Mouse (Mus musculus) kidney, postnatal 14 days (tissue): ENCODE data around the gene Npc2.

Experiments used
- DNase-seq: peaks from one replicate; pipeline ENCODE4 v3.0.0; 2022; ENCODE audit warnings: mixed read lengths

Gene Npc2

GRCm38 (mm10) chr12:84718462-84719244, 54.3 kb downstream of the Npc2 start:
- DNase-seq: no peak

- DNase-seq: no peak
Measured at GRCm38 (mm10) chr12:84714578-84714977, 58.4 kb downstream of the Npc2 start.

GRCm38 (mm10) chr12:84709842-84710439, 63.0 kb downstream of the Npc2 start:
- peak; percentile 10 for DNase-seq

- no peak for DNase-seq
Measured at GRCm38 (mm10) chr12:84707804-84708203, 65.1 kb downstream of the Npc2 start.

GRCm38 (mm10) chr12:84706886-84707285, 66.1 kb downstream of the Npc2 start:
- DNase-seq: no peak
